Mouse (Mus musculus) retina, postnatal 7 days (tissue): ENCODE data around the gene Ifrd2.

ENCODE experiments used
- DNase-seq: peaks from one replicate; pipeline ENCODE4 v3.0.0-alpha.2; 2012; ENCODE audit warnings: low read depth, low spot score

The Ifrd2 gene

DNA sequence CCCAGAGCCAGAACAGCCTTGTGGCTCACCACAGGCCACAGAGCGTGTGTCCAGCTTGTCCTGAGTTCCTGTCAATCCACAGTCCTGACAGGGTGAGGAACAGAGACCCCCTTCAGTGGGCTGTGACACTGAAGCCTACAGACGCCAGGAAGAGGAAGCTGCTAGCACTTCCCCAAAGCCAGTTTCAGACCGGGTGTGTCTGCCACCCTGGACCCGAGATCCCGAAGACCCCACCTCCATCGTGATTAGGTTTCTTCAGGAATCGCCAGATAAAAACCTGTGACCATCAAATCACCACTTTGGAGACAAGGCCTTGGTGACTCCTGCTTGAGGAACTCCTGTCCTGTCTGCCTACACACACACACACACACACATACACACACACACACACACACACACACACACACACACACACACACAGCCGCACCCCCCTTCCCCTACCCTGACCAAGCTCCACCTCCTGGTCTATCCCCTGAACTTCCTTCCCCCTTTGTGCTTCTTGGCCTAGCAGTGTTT is 52.9 kb downstream of the Ifrd2 start:
- DNase-seq, result no peak

DNA sequence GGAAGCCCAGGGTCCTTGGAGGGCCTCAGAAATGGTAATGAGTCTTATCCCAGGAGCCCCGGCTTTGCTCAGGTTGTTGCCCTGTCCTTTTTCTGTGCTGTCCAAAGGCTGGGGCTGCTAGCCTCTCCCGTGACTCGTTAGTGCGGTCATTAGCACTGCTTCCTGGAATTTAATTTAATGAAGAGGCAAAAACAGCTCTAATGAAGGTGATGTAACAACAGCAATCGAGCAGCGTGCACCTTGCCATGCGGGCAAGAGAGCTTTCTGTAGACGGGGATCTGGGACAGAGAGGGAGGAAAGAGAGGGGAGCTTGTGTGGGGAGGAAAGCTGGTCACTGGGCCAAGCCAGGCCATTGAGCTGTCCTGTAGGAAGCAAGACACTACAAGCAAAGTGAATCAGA is 54.2 kb downstream of the Ifrd2 start:
- no peak for DNase-seq
